Mouse (Mus musculus) right cerebral cortex, postnatal 4 days (tissue): ENCODE results near the gene Ttc27.
A peak's percentile ranks its signal among the peaks of the same experiment; 100 is the strongest.
"Not testable (repeated sequence)": the region's sequence is repeated elsewhere in the genome, so short reads cannot be mapped to it uniquely, and the experiment has no call there.

ENCODE experiments used
- DNase-seq: peaks from one replicate; pipeline ENCODE4 v3.0.0-alpha.2; 2022

The Ttc27 gene

GRCm38 (mm10) chr17:74717618-74718151 is at the start of gene Ttc27:
TSS of gene Ttc27 (plus strand) at chr17:74717732.
- peak; percentile 97 for DNase-seq

DNA sequence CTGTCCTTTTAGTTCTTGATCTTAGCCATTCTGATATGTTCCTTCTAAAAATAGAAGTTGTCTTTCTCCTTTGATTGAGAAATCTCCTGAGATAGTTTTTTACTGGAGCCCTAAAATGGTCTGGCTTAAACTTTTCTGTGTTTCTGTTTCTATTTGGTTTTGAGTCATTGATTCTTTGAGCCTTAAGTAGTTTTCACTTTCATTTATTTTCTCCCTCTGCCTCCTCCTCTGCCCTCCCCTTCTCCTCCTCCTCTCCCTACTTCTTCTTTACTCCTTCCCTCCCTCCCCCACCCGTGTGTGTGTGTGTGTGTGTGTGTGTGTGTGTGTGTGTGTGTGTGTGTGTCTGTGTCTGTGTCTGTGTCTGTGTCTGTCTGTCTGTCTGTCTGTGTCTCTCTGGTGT is 49.5 kb upstream of the Ttc27 start:
- DNase-seq = no peak

- no peak for DNase-seq
These were observed 47.5 kb upstream of the Ttc27 start for GRCm38 (mm10) chr17:74670031-74670430.

GRCm38 (mm10) chr17:74672446-74672845 is 45.1 kb upstream of the Ttc27 start:
- no peak for DNase-seq

- peak; percentile 26 for DNase-seq
These were observed 44.3 kb upstream of the Ttc27 start for GRCm38 (mm10) chr17:74673251-74673650.

- DNase-seq = no peak
These were observed 39.5 kb upstream of the Ttc27 start for GRCm38 (mm10) chr17:74678061-74678460.

DNA sequence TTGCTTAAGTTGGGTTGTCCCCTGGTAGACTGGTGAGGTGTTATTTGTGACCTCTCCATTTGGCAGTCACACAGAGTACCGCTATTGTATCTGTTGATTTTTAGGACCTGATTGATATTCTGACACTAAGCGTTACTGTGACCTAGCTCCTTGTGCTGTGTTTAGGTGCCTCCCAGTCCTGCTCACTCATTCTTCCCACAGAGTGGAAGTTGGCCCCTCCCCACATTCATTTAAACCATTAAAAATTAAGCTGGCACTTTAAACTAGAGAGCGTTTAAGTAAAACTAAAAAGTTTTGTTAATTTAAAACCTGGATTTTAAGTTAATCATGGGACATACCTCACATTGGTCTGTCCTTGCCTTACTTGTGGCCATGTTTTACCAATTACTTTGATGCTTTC is 32.6 kb upstream of the Ttc27 start:
- no peak for DNase-seq

DNA sequence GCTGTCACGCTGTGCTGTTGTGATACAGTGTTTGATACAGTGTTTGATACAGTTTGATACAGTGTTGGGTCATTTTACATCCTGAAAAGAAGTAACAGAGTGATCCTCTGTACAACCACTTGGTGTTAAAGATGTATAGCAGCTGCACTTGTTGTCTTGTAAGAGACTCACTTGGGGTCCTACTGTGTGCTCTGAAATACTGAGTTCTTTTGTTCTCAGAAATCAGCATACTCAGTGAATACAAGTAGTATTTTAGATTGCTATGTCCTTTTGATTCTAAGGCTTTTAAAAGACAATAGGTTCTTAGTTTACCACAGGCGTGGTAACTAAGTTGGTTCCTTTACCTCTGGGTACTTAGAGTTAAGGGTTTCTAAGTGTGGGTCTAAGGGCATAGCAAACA is 29.0 kb upstream of the Ttc27 start:
- DNase-seq = no peak

DNA sequence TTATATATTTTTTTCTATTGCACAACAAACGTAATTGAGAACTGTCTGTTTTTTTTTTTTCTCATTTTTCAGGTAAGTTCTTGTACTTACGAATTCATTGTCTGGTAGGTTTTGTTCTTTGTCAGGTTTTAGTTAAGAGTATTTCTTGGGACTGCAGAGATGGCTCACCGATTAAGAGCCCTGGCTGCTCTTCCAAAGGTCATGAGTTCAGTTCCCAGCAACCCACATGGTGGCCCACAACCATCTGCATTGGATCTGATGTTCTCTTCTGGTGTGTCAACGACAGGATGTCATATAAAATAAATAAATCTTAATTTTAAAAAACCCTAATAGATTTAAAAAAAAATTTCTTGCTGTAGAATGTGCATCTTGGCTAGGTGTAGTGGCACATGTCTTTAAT is 28.1 kb upstream of the Ttc27 start:
- DNase-seq = no peak

- DNase-seq = not testable (repeated sequence)
These were observed 15.9 kb upstream of the Ttc27 start for GRCm38 (mm10) chr17:74701661-74702060.

DNA sequence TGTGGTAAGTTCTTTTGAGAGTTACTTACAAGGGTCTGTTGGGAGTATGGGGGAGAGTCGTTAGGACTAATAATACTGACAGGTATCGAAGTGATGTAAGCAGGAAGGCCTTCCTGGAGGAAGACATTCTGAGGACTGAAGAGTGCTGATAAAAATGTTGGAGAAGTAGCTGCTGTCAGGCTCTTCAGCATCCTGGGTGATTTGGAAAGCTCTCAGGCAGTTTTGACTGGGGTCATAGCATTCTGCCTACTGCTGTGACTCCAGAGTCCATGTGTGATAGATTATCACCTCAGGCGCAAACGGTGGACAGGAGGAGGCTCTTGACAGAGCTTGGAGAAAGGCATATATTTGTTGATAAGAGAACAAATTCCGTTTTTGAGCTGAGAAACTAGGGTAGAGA is 12.1 kb upstream of the Ttc27 start:
- DNase-seq = no peak

- DNase-seq = no peak
These were observed 10.9 kb upstream of the Ttc27 start for GRCm38 (mm10) chr17:74706593-74706992.

- DNase-seq = no peak
These were observed 9.8 kb upstream of the Ttc27 start for GRCm38 (mm10) chr17:74707637-74708152.

GRCm38 (mm10) chr17:74710731-74711130 is 6.8 kb upstream of the Ttc27 start:
- DNase-seq = no peak

GRCm38 (mm10) chr17:74711627-74712026 is 5.9 kb upstream of the Ttc27 start:
- DNase-seq = no peak

GRCm38 (mm10) chr17:74715128-74715527 is 2.4 kb upstream of the Ttc27 start:
- no peak for DNase-seq

DNA sequence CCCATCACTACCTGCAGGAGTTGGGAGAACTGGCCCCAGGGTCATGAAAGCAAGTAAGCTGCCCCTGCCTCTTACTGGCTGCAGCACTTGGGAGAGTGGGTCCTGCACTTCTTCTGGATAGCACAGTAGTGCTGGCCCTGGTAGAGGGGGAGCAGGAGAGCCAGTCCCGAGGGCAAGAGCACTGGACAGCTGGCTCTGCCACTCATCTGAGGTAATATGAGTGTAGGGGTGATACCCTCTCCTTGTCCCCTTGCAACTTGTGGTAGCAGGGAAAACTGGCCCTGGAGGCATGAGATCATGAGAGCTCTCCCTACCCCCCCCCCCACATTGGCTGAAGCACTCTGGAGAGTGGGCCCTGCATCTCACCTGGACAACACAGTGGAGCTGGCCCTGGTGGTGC is 1.8 kb upstream of the Ttc27 start:
- no peak for DNase-seq

- DNase-seq = no peak
These were observed 889 bp upstream of the Ttc27 start for GRCm38 (mm10) chr17:74716643-74717042.

DNA sequence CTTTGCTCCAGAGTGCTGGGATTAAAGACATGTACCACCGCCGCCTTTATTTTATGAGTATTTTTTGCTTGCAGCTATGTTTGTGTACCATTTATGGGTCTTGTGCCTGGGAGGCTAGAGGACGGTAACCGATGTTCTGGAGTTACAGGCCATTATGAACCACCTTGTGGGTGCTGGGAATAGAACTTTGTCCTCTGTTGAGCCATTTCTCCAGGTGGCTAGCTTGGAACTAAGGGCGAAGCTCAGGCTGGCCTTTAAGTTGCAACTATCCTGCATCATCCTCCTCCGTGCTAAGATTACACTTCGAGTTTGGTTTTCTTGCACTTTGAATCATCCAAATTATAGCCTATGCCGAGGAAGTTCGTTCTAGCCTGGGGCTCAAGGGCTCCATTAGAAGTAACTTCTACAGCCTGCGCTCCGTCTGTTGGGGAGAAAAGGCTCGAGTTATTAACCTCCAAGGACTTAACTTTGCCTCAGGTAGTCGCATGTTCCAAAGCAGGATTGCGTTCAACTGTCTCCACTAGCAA is 378 bp upstream of the Ttc27 start:
- DNase-seq = no peak

DNA sequence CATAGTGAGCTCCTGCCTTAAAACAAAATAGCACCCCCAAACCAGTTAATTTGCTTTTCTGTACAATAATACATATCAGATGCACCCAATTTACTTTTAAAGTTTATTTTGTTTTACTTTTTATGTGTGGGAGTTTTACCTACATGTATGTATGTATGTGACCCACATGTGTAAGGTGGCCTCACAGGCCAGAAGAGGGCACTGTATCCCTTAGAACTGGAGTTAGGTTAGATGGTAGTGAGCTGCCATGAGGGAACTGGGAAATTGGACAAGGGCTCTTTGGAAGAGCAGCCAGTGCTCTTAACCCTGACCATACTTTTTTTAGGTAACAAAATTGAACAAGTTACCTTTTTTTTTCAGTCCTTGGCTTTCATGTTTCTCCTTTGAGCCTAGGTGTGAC is 15.3 kb downstream of the Ttc27 start:
- no peak for DNase-seq

DNA sequence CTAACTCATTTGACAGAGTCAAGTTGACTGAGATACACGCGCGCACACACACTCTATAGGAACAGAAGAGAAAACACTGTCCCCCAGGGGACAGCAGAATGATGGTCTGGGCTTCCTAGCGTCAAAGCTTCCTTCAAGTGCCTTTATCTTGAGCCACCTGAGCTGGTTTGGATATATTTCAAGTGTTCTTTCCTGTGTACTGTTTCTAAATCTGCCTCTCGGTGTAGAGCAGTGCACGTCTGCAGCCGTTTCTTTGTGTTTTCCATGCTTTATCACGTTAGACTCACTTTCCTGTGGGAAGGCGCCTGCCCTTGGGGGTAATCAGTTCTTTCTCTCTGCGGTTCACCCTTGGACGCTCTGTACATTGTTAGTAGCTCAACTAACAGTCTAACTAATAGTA is 17.9 kb downstream of the Ttc27 start:
- no peak for DNase-seq

DNA sequence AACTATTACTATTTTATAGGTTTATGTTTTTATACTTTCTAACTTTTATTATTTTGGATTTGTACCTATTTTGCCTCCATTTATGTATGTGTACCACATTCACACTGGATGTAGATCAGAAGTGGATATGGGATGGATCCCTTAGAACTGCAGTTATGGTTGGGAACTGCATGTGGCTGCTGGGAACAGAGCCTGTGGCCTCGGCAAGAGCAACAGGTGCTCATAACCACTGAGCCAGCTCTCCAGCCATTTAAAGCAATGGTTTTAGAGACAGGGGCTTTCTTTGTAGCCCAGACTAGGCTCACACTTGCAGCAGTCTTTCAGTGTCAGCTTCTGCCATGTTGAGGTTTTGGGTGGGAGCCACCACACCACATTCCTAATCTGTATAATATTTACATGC is 32.1 kb downstream of the Ttc27 start:
- no peak for DNase-seq

GRCm38 (mm10) chr17:74751026-74751425 is 33.5 kb downstream of the Ttc27 start:
- no peak for DNase-seq

DNA sequence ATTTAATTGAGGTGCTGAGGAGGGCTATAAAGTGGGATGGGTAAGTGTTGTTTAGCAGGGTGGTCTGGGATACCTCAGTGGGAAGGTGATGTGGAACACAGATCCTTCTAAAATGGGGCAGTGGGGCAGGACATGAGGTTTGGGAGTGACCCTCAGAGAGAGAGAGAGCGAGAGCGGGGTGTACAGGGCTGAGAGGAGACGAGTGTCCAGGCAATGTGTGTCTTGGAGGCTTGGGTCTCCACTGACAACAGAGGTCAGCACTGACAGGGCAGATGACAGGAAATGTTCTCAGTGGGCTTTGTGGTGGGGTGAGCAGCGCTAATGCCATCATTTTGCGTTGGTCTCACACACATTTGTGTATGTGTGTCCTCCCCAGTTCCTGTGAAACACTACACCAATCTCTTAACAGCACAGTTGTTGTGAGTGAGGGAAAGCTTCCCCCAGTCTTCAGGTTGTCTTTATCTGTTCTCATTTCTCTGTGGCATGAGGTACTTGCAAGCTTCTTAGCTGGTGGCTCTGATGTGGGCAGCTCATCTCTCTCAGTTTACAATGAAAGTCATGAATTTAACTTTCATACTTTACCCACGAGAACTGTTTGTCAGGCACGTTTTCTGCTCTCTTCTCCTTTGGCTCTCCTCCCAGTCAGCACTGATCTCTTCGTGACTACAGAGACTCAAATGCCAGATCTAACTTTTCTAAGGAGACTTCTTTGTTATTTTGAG is 35.5 kb downstream of the Ttc27 start:
- DNase-seq = no peak
